ENCODE assay signal across 1 mouse cellular context in the genomic region with DNA sequence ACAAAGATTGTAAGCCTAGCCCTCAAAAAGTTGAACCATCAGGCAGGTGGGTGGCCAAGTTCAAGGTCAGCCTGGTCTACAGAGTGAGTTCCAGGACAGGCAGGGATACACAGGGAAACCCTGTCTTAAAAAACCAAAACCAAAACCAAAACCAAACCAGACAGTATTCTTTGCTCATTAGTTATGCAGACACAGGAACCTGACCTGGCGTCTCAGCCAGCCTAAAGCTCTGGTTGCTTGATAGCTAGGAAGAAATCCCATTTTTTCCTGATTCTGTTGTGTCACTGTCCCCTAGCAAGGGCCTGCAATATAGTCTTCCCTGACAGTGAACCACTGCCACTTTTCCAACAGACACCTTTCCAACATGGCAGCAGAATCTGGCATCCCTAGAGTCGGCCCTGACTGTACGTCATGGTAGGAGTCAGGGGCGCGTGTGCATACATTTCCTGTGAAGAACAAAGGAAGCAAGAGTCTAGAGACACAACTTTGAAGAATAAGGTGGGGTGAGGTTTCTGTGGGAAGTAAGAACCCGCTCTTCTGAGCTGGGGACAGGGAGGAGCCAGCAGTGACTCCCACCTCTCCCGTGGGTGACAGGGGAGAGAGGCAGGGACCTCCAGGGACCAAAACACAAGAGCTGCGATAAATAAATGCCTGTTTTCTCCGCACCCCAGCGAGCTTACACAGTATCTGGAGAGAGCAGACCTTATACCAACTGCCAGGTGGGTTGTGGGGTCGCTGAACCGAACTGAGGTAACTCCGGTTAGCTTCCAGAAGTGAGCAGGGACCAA.
TF ChIP-seq lines count a peak whose summit lies in the region.

No protein-coding gene starts in this region.

TF ChIP-seq in CH12.LX, 34 proteins besides CTCF, POLR2A, EP300 and RAD21:
- TF ChIP-seq USF1 (IDR thresholded peaks at IDR 0.05; ENCODE audit: low read depth, low read length) (no peak), TBP (conservative IDR thresholded peaks at IDR 0.05; ENCODE audit: low read depth, low read length) (no peak), GABPA (IDR thresholded peaks at IDR 0.05; ENCODE audit: insufficient replicate concordance, low read depth, low read length) (no peak), MAX (IDR thresholded peaks at IDR 0.05; ENCODE audit: low read length) (no peak), CHD1 (IDR thresholded peaks at IDR 0.05; ENCODE audit: low read depth, low read length) (no peak), SIN3A (IDR thresholded peaks at IDR 0.05; ENCODE audit: low read length) (no peak), ZKSCAN1 (IDR thresholded peaks at IDR 0.05; ENCODE audit: borderline replicate concordance, low read depth, low read length) (no peak), TCF12 (IDR thresholded peaks at IDR 0.05; ENCODE audit: low read depth, low read length) (no peak), USF2 (conservative IDR thresholded peaks at IDR 0.05; ENCODE audit: low read depth, low read length) (no peak), MYC (IDR thresholded peaks at IDR 0.05; ENCODE audit: low read depth, low read length) (no peak), ETS1 (conservative IDR thresholded peaks at IDR 0.05; ENCODE audit: low read depth, low read length) (no peak), E2F4 (IDR thresholded peaks at IDR 0.05; ENCODE audit: insufficient replicate concordance, low read depth, low read length) (no peak), ZMIZ1 (IDR thresholded peaks at IDR 0.05; ENCODE audit: low read depth, low read length) (no peak), PAX5 (IDR thresholded peaks at IDR 0.05; ENCODE audit: low read length) (no peak), CHD2 (IDR thresholded peaks at IDR 0.05; ENCODE audit: low read length) (no peak), BHLHE40 (IDR thresholded peaks at IDR 0.05; ENCODE audit: low read depth, low read length) (no peak)
TF ChIP-seq in CH12.LX: peak in this region for 0.
